Mouse (Mus musculus) right cerebral cortex, postnatal 10 days (tissue): ENCODE measurements around the gene Vsig8.

Source experiments
- DNase-seq, 2 experiments: peaks; one replicate each; pipeline ENCODE4 v3.0.0; 2021; ENCODE audit warnings: low spot score in 2 of 2

Vsig8 gene

DNA sequence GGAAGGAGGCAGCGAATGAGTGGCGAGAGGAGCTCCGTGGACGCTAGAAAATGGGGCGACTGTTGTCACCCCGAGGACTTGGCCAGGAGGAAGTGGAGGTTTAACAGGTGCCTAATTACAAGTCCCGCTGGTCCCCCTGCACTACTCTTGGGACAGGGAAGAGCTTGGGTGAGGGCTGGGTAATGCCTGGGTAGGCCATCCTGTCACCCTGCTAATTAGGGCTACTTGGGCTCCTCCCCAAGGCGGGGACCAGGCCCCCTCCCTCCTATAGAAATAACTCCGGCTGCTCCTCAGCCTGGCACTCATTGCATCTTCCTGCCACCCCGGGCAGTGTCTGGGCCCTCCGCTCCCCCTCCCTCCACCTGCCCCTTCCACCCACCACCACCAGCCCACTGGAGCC, at the start of gene Vsig8:
Gene Vsig8 (plus strand): TSS at position 301 of the 400 bp plus-strand sequence.
- DNase-seq, result no peak

DNA sequence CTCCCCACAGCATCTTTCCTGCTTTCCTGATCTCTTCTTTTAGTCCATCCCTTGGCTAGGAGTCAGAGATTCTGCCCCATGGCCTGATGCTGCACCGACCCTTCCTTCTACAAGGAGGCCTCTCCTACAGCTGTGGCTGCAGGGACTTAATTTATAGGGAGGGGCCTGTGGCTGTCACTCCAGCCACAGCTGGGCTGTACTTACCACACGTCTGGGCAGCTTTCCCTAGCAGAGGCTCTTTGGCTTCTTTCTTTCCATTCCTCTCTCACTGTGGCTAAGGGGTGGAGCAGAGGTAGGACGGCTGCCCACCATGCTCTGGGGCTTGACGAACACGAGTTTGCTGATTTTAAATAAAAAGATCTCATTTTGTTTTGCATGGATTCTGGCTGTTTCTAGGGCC, 48.7 kb upstream of the Vsig8 start:
- DNase-seq, result no peak

DNA sequence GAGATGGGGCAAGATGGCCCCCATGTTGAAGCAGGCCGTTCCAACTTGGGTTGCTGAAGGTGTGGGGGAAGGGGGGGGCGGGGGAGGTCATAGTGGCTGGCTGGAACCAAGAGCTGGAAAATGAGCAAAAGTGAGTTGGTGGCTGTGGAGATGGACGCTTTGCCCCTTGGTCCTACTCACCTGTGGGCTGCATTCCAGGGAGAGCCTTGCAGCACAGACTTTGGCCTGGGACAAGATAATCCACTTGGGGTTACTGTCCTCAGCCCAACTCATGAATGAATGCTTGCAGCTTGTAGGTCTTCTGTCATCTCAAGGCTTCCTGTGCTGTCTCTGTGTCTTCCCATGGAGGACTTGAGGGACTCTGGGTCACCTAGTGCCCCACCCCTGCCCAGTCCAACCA, 48.0 kb upstream of the Vsig8 start:
- DNase-seq, result no peak

DNA sequence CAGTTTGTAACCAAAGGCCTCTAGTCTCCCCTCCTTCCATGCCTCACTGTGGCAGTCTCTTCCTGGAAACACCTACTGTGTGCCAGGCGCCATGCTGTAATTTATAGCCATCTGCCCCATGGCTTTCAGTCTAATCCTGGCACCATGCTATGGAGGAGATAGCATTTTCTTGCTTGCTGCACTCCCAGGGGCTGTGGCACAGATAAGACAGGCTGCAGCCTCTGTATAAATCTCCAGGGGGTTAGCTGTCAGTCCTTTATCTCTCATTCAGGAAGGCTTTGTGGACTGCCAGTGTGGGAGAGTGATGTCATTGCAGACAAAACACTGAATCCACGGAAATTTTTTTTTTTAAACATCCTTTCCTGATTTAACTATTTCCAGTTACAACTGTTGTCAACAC, 47.6 kb upstream of the Vsig8 start:
- DNase-seq, result no peak

DNA sequence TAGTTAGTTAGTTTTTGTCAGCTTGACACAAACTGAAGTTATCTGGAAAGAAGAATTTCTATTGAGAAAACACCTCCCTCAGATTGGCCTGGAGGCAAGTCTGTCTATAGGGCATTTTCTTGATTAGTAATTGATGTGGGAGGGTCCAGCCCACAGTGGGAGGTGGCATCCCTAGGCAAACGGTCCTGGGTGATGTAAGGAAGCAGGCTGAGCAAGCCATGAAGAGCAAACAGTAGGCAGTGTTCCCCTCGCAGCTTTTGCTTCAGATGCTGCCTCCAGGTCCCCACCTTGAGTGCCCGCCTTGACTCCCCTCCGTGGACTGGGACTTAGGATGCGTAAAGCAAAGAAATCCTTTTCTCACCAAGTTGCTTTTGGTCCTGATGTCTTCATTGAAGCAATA, 46.5 kb upstream of the Vsig8 start:
- no peak for DNase-seq

DNA sequence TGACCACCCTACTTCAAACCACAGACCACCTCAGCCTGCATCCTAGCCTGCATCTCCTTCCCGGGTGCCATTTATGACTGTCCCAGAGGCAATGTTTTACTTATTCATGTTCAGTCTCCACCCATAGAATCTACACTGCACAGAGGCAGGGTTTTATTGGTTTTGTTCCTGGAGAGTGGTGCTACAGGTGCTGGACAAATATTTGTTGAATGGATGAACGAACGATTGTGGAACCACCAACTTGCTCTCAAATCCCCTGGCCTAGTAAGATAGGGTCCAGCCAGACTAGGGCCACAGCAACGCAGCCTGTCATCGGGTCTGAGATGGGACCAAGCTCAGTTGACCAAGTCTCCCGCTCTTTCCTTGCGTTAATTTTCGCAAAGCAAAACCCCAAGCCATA, 45.8 kb upstream of the Vsig8 start:
- no peak for DNase-seq

DNA sequence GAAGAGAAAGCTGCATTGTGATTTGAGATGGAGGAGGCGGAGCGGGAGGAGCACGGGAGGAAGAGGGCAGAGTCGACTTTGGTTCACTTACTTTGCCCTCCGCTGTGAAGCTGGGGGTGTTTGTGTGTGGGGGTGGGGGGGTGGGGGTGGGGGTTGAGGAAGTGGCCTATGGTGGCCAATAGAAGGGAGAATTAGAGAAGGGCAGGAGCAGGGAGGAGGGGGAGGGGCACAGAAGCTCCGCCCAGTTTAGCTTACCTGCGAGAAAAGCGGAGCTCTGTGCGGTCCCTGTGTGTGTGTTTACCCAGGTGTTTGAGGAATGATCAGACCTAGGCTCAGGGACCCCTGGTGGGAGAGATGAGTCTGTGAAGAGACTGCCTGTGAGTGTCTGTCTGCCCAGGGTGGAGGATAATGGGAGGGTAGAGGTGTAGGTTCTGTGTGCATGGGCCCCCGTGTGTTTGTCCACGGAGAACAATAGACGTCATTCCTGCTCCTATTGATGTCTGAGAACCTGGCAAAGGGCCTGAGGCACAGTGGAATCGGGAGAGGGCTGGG, 45.2 kb upstream of the Vsig8 start:
- DNase-seq, result no peak

DNA sequence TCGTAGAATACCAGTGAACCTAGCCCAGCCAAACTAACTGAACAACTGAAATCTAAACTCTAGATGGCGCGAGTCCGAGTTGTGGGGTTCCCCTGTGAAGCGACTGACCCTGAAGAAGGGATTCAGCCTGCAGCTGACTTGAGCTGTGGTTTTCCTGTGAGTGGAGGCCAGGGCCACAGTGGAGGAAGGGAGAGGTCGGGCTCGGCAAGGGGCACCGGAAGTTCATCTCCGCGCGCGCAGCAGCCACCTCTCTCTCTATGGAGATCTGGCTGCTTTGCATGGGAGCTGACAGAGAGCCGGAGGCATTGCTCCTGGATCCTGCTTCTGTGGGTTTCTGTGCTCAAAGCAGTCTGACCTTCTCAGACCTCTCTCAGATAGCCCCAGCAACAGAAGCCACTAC, 42.8 kb upstream of the Vsig8 start:
- peak in 1 of 2 experiments; percentile 57 for DNase-seq

DNA sequence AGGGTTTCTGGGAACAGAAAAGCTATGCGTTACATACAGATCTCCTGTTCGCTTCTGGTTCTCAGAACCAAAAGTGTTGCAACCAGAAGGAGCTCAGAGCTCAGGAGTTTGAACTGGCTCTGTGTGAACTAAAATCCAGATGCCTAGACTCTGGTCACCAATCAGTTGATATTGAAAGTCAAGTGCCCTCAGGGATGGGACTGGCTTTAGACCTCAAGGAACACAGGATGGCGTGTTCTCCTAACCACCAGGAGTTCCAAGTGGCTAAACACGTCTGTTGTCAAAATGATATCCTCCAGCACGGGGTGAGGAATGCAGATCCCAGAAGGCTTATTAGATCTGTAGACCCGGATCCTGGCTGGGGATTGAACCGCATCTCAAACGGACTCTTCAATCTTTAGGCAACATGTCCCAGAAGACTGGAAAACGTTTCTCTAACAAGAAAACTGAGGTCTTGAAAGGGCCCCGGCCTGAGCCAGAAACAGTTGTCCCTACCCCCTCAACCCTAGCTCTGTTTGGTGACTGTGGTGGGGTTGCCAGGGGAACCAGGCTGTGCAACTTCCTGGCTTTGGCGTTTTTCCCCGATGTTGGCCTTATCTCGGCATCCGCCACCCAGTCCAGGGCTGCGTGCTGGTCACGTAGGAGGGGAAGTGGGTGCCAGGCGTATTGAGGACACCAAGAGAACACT, 42.1 kb upstream of the Vsig8 start:
- no peak for DNase-seq

DNA sequence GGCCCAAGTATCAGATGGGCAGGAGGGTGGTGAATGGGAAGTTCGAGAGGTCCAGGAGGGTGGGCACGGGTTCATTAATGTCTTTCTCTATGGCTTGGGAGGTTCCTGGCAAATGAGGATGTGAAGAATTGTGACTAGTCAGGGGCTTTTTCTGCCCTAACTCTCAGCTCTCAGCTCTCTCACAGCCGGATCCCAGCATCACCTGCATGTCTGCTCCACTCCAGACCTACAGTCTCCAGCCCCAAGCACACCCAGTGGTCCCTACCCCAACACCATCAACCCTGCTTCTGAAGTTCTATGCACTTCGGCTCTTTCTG, 41.6 kb upstream of the Vsig8 start:
- no peak for DNase-seq

DNA sequence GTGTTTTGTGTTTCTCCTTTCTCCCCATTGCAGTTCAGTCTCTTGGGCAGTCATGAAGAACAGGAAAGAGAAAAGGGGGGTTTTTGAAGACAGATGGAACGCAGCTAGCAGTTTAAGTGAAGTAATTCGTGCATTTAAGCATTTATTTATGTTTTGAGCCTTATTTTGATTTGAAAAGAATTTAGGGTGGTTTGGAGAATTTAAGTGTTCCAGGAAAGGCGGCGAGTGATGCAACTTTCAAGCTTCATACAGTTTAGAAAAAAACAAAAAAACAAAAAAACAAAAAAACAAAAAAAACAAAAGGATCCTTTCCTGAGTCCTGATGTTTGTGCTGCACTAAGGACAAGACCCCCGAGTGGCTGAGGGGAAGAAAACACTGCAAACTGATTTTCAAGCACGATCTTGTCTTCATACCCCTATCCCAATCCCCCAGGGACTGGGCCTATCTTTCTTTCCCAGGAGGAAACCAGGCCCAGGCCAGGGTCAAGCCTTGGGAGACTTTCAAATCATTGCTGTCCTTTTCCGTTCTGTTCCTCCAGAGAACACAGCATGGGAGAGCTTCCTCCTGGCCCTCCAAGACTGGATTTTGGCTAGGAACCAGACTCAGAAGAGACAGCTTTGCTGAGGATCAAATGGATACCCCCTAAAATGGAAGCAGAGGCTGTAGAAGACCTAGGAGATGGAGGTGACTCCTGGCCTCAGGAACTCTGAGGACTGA, 41.0 kb upstream of the Vsig8 start:
- no peak for DNase-seq

DNA sequence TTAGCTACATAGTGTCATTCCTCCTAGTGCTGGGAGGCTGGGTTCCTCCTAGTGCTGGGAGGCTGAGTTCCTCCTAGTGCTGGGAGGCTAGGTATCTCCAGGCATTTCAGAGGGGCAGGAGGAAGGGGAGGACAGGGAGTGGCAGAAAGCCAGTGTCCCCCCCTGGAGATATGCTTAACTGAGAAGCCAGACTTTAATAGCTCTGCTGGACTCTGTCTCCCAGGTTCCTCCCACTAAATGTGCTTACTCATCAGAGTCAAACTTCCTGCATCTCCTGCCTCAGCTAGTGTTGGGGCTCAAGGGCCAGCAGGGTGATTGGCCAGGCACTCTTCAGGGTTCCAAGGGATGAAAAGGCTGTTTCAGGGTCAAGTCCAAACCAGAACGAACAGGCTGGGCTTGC, 40.3 kb upstream of the Vsig8 start:
- DNase-seq, result no peak

DNA sequence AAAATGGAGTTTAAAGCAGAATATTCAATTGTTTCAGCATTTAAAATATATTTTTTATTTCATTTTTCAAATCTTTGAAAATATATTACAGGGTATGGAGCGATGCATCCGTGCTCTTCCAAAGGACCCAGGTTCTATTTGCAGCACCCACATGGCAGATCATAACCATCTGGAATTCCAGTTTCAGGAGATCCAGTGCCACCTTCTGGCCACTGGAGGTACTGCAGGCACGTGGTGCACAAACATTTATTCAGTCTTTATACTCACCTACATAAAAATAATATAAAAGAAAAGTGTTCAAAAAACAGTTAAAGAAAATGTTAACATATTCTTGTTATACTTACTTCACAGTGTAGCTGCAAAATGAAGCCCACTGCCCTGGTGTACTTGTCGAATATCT, 37.7 kb upstream of the Vsig8 start:
- DNase-seq, result no peak

DNA sequence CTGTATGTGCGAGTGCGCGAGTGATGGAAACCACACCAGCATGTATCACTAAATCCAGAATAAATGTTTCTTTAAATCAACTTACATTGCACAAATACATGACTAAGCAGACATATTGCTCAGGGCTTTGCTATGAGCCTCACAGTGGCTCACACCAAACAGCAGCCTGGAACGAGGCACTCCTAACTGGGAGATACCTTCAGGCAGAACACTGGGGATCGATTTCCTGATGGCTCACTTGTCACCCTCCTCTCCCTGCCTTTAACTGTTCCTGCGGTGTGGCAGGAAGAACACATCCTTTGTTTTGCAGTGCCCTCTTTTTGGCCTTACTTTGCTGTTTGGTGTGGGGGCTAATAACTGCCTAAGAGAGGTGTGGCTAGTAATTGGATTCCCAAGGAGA, 36.1 kb upstream of the Vsig8 start:
- no peak for DNase-seq

DNA sequence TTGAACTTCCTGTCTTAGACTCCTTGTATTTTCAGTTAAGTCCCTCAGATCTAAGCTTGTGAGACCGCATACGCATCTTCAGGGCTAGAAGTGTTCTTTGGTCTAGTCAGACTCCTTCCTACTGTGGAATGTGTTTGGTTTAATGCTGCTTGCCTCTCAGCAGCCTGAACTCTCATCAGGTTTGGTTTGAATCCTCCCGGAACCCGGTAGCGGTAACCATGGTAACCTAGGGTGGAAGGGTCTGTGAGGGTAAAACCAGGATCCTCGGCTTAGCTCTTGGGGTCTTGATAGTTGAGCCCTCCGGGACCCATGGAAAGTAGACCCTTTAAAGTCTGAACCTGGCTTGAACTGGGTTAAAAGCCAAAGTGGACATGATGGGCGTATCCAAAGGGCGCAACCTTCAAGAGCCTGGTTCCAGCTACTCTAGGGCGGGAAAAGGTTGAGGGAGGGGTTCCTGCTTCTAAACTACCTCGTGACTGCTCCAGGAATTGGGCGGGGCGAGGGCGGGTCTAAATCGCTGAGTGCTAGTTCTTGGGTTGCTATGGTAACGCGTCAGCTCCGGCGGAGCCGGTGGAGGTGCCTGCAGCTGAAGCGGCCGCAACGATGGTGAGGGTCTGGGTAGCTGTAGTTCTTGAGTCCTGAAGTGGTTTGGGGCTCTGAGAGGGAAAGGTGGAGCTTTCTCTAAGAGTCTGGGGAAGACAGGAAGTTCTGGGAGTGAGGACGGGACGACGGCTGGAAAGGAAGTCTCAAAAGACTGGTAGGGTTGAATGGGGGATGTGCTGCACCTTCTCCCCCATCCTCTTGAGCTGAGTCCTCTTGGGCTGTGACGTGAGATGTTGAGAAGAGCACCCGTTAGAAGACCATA, 34.9 kb upstream of the Vsig8 start, which contains the start of gene Cfap45:
Gene Cfap45 (plus strand): TSS at position 226 of the 865 bp plus-strand sequence.
- DNase-seq, result peak; percentile 92 to 94

DNA sequence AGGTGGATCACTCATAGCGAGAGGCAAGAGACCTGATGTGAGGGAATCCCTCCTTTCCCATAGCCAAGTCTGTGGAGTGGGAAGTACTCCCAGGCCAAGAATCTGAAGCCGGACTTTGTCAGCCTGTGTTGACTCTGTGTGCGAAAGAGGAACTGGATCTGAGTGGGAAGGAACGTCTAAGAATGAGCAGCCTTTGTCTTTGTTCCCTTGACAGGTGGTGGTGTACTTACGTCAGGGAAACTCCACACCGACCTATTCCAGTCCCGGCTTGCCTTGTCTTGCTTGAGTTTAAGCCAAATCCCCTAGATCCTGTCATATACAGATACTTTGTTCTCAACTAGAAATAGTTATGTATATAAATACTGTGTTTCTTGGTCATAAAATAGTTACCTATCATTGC, 33.2 kb upstream of the Vsig8 start:
- no peak for DNase-seq

DNA sequence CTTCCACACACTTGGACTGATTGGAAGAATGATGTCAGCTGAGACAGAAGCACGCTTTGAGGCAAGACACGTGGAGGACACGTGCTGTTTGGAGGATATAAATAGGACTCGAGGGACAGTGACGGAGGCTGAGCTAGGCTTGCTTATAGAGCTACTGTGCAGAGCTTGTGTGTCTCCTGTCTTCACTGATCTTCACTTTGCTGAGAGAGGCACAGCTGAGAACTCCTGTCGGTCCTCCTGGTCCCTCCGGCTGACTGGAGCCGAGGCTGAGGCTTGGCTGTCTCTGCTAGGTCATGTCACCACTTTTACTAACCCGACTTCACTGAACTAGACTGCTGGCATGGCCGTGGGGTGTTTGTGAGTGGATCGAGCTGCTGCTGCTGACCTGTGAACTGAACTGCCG, 32.0 kb upstream of the Vsig8 start:
- DNase-seq, result peak in 1 of 2 experiments; percentile 50

DNA sequence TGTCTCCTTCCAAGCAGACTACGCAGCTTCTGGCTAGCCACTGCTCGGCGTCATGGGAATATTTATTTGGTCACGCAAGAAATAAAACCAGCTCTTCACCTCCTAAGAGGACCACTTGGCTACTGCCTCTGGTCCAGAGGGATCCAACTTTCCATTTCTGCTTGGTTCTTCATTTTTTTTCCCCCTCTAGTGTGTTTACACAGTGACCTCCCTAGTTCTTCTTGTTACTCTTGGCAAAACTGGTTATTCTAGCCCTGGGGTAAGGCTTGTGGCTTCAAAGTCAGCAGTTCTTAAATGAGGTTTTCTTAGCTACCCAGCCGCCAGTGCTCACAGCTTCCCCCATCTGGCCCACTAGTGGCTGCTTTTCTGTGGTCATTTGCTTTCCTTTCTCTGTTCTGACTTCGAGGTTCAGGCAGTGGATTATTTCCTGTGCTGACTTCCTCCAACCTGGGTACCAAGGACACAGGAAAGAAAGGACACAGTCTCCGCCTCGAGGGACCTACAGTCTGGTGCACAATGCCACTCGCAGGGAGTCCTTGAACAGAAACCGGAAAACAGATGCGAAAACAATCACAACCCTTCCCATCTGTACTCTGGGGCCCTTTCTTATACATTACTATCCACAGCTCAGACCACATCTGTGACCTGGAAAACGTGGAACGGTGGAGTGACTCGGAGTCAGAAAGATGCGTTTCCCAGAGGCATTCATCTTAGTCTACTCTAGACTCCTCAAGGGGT, 30.5 kb upstream of the Vsig8 start:
- DNase-seq, result peak in 1 of 2 experiments; percentile 52

DNA sequence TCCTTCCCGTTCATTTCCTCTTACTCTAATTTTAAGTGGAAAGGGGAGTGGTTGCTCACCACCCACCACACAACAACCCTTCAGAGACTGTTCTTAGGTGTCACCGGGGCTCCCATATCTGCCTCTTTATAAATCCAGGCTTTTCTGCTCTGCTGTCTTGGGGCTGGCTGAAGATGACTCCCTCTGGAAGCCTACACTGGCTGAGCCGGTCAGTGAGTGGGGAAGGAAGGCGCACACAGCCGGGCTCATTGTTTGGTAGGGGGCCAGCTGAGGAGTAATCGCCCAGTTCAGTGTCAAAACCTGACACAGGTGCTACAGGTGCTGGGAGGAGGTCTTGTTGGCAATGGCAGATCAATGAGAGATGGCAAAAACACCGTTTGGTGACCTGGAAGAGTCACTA, 29.8 kb upstream of the Vsig8 start:
- no peak for DNase-seq

DNA sequence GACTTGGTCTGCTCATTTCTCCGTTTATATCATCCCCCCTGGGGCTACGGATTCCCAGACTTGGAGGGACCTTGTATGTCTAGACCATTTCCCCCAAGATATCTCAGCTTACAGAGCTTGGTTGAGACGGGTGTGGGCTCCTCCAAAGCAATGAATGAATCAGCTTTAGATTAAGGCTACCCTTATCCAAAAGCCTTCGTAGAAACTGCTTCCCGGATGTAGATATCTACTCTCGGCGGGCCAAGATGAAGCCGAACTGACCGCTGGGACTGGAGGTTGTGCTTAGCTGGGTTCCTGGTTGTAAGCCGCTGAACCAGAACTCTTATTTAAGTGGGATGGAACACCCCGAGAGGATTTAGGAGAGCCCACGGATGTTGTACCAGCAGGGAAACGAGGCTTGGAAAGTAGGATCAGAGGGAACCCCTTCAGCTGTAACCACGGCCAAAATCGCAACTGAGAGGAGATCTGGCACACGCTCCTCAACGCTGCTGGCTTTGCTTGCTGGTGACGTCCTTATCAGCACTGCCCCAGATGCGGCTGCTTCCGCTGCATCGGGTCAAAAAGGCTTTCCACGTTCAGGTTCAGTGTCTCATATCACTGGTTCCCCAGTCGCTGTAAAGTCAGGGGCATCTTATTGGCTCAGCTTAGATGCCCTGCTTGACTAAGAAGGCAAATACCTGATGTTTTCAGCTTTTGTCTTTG, 29.2 kb upstream of the Vsig8 start:
- no peak for DNase-seq

DNA sequence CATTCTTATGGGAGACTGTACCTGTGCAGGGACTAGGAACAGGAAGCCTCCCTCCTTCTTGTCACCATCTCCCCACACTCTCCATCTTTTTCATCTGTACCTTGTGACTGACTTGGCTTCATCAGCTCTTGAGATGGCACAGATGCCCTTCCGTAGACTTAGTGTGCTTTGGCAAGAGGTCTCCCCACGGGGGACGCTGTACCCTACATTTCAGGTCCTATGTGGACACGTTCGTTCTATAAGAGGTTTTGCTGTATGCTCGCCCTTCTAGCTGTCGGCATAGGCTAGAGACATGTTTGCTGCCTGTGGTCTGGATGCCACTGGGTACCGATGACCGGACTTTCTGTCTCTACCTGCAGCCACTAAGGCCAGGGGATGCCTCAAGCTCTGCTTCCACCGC, 28.3 kb upstream of the Vsig8 start:
- DNase-seq, result no peak
